Mouse (Mus musculus): ENCODE results near the gene Prkg1. TPM values are rescaled to one million over a fixed set of nuclear protein-coding genes. Genes with fewer than 3 reads are reported as not detected.
"Not testable (repeated sequence)": the region's sequence is repeated elsewhere in the genome, so short reads cannot be mapped to it uniquely, and the experiment has no call there.

Gene Prkg1
- total RNA-seq, 2 experiments from 2014 or later: 24.6 to 25.7 TPM

DNA sequence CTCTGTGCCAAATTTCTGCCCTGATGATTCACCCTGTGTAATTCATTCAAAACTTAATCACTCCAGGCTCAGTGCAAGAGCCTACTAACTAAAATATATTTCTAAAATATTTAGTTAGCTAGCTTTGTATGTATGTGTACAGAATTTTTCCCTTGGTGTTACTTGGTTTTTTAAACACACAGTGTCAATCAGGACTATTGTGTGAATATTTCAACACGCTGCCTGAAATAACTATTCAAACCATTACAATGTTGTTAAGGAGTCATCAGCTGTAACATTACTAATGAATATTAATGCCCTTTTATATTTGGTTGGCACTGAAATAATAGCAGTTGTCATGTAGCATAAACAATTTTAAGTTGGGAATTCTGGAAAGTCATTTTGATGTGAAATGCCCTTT lies 502.4 kb downstream of the Prkg1 start:
- no peak for TF ChIP-seq CTCF (conservative IDR thresholded peaks at IDR 0.05)
- Histone ChIP-seq H3K27ac (no peak overlapping the region), H3K4me3 (no peak overlapping the region)
- no peak for DNase-seq (ENCODE audit: low spot score in 2 of 2)

GRCm38 (mm10) chr19:31260494-31260893 lies 504.3 kb downstream of the Prkg1 start:
- no peak for TF ChIP-seq CTCF (conservative IDR thresholded peaks at IDR 0.05)
- DNase-seq (ENCODE audit: low spot score in 2 of 2): no peak
- Histone ChIP-seq H3K4me3 (no peak overlapping the region), H3K27ac (no peak overlapping the region)

GRCm38 (mm10) chr19:31255780-31256179 lies 509.1 kb downstream of the Prkg1 start:
- no peak for TF ChIP-seq CTCF (conservative IDR thresholded peaks at IDR 0.05)

DNA sequence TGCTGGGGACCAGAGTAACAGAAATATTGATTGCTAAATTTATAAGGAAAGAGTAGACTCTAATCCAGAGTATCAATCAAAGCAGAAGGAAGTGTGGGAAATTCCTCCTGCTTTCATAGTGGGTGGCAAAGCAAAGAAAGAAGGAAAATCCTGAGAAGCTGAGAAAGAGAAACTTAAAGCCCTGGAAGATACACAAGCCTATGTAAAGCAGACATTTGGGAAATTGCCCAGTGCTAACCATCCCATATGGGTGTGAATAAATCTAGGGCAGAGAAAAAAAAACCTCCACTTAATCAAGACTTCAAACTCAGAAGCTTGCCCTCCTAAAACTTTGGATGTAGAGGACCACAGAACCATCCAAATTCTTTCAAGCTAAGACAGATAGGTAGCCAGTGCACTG lies 532.4 kb downstream of the Prkg1 start:
- no peak overlapping the region for H3K4me3 ChIP-seq
- no peak overlapping the region for H3K27ac ChIP-seq
- no peak for TF ChIP-seq CTCF (conservative IDR thresholded peaks at IDR 0.05)
- DNase-seq (ENCODE audit: low spot score in 2 of 2): no peak

More at GRCm38 (mm10) chr19:31255780-31256179, 509.1 kb downstream of the Prkg1 start:
- Histone ChIP-seq H3K27ac (no peak overlapping the region), H3K4me3 (no peak overlapping the region)
- no peak for DNase-seq (ENCODE audit: low spot score in 2 of 2)

- Histone ChIP-seq H3K4me3 (no peak overlapping the region), H3K27ac (no peak overlapping the region)
- no peak for DNase-seq (ENCODE audit: low spot score in 2 of 2)
- no peak for TF ChIP-seq CTCF (conservative IDR thresholded peaks at IDR 0.05)
Observed at GRCm38 (mm10) chr19:31228385-31228784, 536.4 kb downstream of the Prkg1 start.

- DNase-seq (ENCODE audit: low spot score in 2 of 2): no peak
- no peak overlapping the region for H3K4me3 ChIP-seq
- TF ChIP-seq CTCF (conservative IDR thresholded peaks at IDR 0.05): no peak
- no peak overlapping the region for H3K27ac ChIP-seq
Observed at GRCm38 (mm10) chr19:31223457-31223856, 541.4 kb downstream of the Prkg1 start.

DNA sequence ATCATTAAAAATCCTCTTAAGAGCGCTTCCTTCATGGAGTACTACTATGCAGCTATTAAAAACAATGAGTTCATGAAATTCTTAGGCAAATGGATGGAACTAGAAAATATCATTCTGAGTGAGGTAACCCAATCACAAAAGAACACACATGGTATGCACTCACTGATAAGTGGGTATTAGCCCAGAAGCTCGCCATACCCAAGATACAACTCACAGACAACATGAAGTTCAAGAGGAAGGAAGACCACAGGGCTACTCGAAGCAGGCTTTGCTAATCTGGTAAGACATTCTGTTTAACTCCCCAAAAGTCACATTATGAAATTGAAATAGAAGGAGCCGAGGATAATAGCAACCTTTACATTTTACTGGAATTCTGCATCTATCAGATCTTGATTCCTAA lies 545.6 kb downstream of the Prkg1 start:
- H3K4me3 ChIP-seq; H3K27ac ChIP-seq; DNase-seq (ENCODE audit: low spot score in 2 of 2): not testable (repeated sequence)

GRCm38 (mm10) chr19:31210850-31211249 lies 554.0 kb downstream of the Prkg1 start:
- DNase-seq (ENCODE audit: low spot score in 2 of 2): no peak
- Histone ChIP-seq H3K4me3 (no peak overlapping the region), H3K27ac (no peak overlapping the region)
- TF ChIP-seq CTCF (conservative IDR thresholded peaks at IDR 0.05): no peak

DNA sequence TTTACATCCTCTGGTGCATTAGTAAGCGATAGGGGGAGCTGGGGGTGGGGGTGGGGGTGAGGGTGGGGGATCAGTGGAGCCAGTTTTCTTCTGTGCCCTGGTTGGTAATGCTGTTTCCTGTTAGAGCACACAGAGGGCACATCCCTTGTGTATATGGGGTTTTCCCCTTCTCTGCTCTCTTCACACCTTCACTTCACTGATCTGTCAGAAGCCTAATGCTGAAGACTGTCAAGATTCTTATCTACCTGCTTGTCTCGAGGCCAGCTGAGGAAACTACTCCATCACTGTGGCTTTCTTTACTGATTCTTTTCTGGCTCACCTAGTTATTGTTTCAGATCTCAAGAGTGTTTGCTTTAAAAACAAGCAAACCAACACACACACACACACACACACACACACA lies 554.4 kb downstream of the Prkg1 start:
- H3K4me3 ChIP-seq: no peak overlapping the region
- H3K27ac ChIP-seq: no peak overlapping the region
- TF ChIP-seq CTCF (conservative IDR thresholded peaks at IDR 0.05): no peak
- DNase-seq (ENCODE audit: low spot score in 2 of 2): no peak

DNA sequence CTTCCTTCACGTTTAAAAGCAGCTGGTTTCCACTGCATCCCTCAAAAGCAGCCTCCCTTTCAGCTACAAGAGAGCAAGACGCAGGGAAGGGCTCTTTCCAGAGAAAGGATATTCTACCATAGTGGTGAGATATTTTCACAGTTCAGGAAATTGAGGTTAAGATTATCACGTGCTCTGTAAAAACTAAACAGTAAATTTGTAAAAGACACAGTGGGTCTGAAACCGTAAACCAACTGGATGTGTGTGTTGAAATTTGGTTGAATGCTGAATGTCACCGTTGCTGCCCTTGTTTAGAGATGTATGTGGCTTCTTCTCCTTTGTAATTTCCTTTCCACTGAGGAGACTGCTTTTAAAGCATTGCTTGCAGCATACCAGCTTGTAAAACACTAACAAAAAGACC lies 565.2 kb downstream of the Prkg1 start:
- no peak overlapping the region for H3K27ac ChIP-seq
- H3K4me3 ChIP-seq: no peak overlapping the region
- no peak for TF ChIP-seq CTCF (conservative IDR thresholded peaks at IDR 0.05)
- DNase-seq (ENCODE audit: low spot score in 2 of 2): no peak

DNA sequence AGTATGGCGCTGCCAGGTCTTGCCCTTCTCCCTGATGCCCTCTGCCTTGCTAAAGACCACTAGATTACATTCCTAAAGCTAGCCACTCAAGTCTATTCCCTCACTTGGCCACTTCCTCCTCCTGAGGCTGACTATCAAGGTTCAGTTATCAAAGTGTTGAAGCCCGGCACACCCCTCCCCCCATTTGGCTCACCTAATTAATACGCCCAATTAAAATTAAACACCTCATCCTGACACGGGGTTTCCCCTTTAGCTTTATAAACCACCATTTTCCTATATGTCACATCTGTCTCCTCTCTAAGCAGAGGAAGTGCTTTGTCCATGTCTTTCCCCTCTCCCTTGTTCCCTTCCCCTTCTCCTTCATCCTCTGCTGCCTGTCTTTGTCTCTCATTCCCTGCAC lies 566.4 kb downstream of the Prkg1 start:
- no peak for TF ChIP-seq CTCF (conservative IDR thresholded peaks at IDR 0.05)
- no peak for DNase-seq (ENCODE audit: low spot score in 2 of 2)
- H3K4me3 ChIP-seq: no peak overlapping the region
- H3K27ac ChIP-seq: no peak overlapping the region

- H3K4me3 ChIP-seq: no peak overlapping the region
- DNase-seq (ENCODE audit: low spot score in 2 of 2): no peak
- no peak for TF ChIP-seq CTCF (conservative IDR thresholded peaks at IDR 0.05)
- H3K27ac ChIP-seq: peak overlapping the region; percentile 72
Observed at GRCm38 (mm10) chr19:31197076-31197475, 567.8 kb downstream of the Prkg1 start.

- no peak for TF ChIP-seq CTCF (conservative IDR thresholded peaks at IDR 0.05)
- peak in 1 of 2 experiments; percentile 13 for DNase-seq (ENCODE audit: low spot score in 2 of 2)
- Histone ChIP-seq H3K27ac (peak overlapping the region; percentile 32; the same call in 1 of the 2 replicates), H3K4me3 (peak overlapping the region; percentile 23; the same call in 1 of the 2 replicates)
Observed at GRCm38 (mm10) chr19:31188559-31189218, 576.1 kb downstream of the Prkg1 start.

DNA sequence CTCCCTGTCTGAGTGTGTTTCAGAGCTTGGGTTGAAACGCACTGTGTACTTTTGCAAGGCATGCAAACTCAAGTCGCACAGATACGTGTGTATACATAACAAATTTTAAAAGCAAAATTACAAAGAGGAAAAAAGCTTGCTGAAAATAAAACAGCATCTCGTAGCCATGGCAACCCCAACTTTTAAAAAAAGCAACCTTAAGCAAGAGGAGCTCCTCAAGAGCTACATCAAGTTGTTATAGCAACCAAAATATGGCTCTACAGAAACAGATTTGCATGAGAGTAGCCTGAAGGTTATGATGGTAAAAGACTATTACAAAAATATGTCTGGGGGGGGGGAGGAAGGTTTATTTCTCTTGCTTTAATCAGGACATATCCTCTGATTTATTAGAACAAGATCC lies 584.1 kb downstream of the Prkg1 start:
- TF ChIP-seq CTCF (conservative IDR thresholded peaks at IDR 0.05): no peak
- H3K4me3 ChIP-seq: no peak overlapping the region
- H3K27ac ChIP-seq: no peak overlapping the region
- DNase-seq (ENCODE audit: low spot score in 2 of 2): peak; percentile 20 to 57
